Mouse (Mus musculus): ENCODE data around the gene Sclt1.

GRCm38 (mm10) chr3:41613706-41614105, 128.6 kb downstream of the Sclt1 start:
- TF ChIP-seq CTCF (IDR thresholded peaks at IDR 0.05; ENCODE audit: low read depth) = no peak
- no peak for TF ChIP-seq EP300 (optimal IDR thresholded peaks at IDR 0.05)

All from stomach, postnatal 0 days (tissue).